Mouse (Mus musculus): ENCODE measurements around the gene Grn. TPM values are rescaled to one million over a fixed set of nuclear protein-coding genes. Genes with fewer than 3 reads are reported as not detected.

The Grn gene
- total RNA-seq, 1 experiment: 81.5 TPM

DNA sequence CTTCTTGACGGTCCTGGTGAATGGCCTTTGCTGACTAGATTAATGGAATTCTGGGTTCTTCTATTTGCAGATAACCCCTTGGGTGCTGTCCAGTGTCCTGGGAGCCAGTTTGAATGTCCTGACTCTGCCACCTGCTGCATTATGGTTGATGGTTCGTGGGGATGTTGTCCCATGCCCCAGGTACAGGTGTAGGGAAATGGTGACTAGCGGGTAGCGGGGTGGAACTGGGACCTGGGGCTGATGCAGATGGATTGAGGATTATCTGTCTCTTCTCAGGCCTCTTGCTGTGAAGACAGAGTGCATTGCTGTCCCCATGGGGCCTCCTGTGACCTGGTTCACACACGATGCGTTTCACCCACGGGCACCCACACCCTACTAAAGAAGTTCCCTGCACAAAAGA, 3.8 kb downstream of the Grn start:
- DNase-seq (ENCODE audit: low read depth, low spot score): no peak
- Histone ChIP-seq H3K4me3 (ENCODE audit: insufficient read depth in 1 of 2, low read depth in 1 of 2, low read length in 2 of 2, poor library complexity in 1 of 2, severe bottlenecking in 1 of 2) (no peak overlapping the region), H3K27ac (ENCODE audit: insufficient read depth, low read depth, low read length, poor library complexity, severe bottlenecking) (no peak overlapping the region), H3K9ac (ENCODE audit: insufficient read depth, low read depth, low read length, poor library complexity, severe bottlenecking) (no peak overlapping the region), H3K36me3 (ENCODE audit: control insufficient read depth, insufficient read depth, low read length, poor library complexity, severe bottlenecking) (peaks cover 33% of the 10 kb centered on the region), H3K4me1 (ENCODE audit: control insufficient read depth in 2 of 2, insufficient read depth in 2 of 2, low read length in 2 of 2, poor library complexity in 1 of 2) (peaks cover 0 to 11% of the 10 kb centered on the region in 2 experiments; a peak in 3 of 4 replicates), H3K9me3 (ENCODE audit: control insufficient read depth, insufficient read depth, low read depth, low read length) (no peaks in the 10 kb centered on the region)
- in situ Hi-C loops (cut with MboI; ENCODE audit: low sequenced_read_pairs in 2 of 2, unreplicated experiment in 2 of 2): loop anchor here in 1 of 2 experiments (10.0 kb wide), 1 partner anchor 109 kb away; no protein-coding TSS in a partner anchor
- TF ChIP-seq MAFK (IDR thresholded peaks at IDR 0.05; ENCODE audit: insufficient read depth, low read depth, low read length): no peak
- no peak for TF ChIP-seq ZC3H11A (IDR thresholded peaks at IDR 0.05; ENCODE audit: borderline replicate concordance, low read depth, low read length)
- TF ChIP-seq ZNF384 (IDR thresholded peaks at IDR 0.05; ENCODE audit: low read depth, low read length): no peak
- no peak for TF ChIP-seq HCFC1 (IDR thresholded peaks at IDR 0.05; ENCODE audit: borderline replicate concordance, insufficient read depth, low read length)
- TF ChIP-seq CHD2 (IDR thresholded peaks at IDR 0.05; ENCODE audit: low read depth, low read length): no peak

DNA sequence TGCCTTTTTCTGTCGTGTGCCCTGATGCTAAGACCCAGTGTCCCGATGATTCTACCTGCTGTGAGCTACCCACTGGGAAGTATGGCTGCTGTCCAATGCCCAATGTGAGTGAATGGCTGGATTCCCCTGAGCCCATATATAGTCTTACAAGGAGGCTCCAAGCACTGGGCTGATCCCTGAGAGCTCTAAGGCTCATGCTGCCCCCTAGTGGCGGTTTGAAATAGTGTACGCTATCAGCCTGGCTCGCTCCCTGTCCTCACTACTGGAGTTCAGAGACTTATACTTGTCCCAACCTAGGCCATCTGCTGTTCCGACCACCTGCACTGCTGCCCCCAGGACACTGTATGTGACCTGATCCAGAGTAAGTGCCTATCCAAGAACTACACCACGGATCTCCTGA, 4.3 kb downstream of the Grn start:
- Histone ChIP-seq H3K36me3 (ENCODE audit: control insufficient read depth, insufficient read depth, low read length, poor library complexity, severe bottlenecking) (peaks cover 33% of the 10 kb centered on the region), H3K4me3 (ENCODE audit: insufficient read depth in 1 of 2, low read depth in 1 of 2, low read length in 2 of 2, poor library complexity in 1 of 2, severe bottlenecking in 1 of 2) (no peak overlapping the region), H3K27ac (ENCODE audit: insufficient read depth, low read depth, low read length, poor library complexity, severe bottlenecking) (no peak overlapping the region), H3K4me1 (ENCODE audit: control insufficient read depth in 2 of 2, insufficient read depth in 2 of 2, low read length in 2 of 2, poor library complexity in 1 of 2) (peaks cover 0 to 10% of the 10 kb centered on the region in 2 experiments; a peak in 3 of 4 replicates), H3K9me3 (ENCODE audit: control insufficient read depth, insufficient read depth, low read depth, low read length) (no peaks in the 10 kb centered on the region), H3K9ac (ENCODE audit: insufficient read depth, low read depth, low read length, poor library complexity, severe bottlenecking) (no peak overlapping the region)
- TF ChIP-seq ZC3H11A (IDR thresholded peaks at IDR 0.05; ENCODE audit: borderline replicate concordance, low read depth, low read length): 0 out of 2 replicates have a peak, but pooled peaks have one; percentile 39
- no peak for TF ChIP-seq ZNF384 (IDR thresholded peaks at IDR 0.05; ENCODE audit: low read depth, low read length)
- in situ Hi-C loops (cut with MboI; ENCODE audit: low sequenced_read_pairs in 2 of 2, unreplicated experiment in 2 of 2): loop anchor here in 1 of 2 experiments (10.0 kb wide), 1 partner anchor 110 kb away; no protein-coding TSS in a partner anchor
- DNase-seq (ENCODE audit: low read depth, low spot score): peak; percentile 88

DNA sequence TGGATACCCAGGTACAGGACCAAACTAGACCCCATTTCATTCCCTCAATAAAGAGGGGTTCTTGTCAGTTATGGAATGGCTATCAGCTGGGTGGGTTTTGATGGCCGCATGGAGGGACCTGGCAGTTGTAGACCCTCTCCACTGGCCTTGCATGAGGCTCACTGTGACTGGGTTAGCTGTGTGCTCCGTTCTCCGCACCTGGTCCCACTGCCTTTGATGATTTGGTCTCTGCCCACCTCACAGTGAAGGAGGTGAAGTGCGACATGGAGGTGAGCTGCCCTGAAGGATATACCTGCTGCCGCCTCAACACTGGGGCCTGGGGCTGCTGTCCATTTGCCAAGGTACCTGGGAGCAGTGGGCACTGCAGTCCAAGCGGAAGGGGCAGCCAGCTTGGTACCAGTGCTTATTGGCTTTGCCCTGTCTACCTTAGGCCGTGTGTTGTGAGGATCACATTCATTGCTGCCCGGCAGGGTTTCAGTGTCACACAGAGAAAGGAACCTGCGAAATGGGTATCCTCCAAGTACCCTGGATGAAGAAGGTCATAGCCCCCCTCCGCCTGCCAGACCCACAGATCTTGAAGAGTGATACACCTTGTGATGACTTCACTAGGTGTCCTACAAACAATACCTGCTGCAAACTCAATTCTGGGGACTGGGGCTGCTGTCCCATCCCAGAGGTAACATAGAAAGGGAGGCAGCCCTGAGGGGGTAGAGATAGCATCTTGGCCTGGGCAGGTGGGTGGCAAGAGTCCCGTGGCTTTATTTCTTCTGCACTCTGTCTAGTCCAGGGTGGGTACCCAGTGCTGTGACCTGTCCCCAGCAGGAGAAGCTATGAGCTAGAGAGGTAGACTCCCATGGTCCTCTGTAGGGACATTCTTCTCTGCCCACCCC, 4.9 kb downstream of the Grn start:
- H3K27ac ChIP-seq (ENCODE audit: insufficient read depth, low read depth, low read length, poor library complexity, severe bottlenecking): no peak overlapping the region
- peaks cover 33% of the 10 kb centered on the region for H3K36me3 ChIP-seq (ENCODE audit: control insufficient read depth, insufficient read depth, low read length, poor library complexity, severe bottlenecking)
- DNase-seq (ENCODE audit: low read depth, low spot score): no peak
- H3K9ac ChIP-seq (ENCODE audit: insufficient read depth, low read depth, low read length, poor library complexity, severe bottlenecking): no peak overlapping the region
- H3K4me3 ChIP-seq (ENCODE audit: insufficient read depth in 1 of 2, low read depth in 1 of 2, low read length in 2 of 2, poor library complexity in 1 of 2, severe bottlenecking in 1 of 2): no peak overlapping the region
- no peaks in the 10 kb centered on the region for H3K9me3 ChIP-seq (ENCODE audit: control insufficient read depth, insufficient read depth, low read depth, low read length)
- TF ChIP-seq ZC3H11A (IDR thresholded peaks at IDR 0.05; ENCODE audit: borderline replicate concordance, low read depth, low read length): no peak
- no peak for TF ChIP-seq MAFK (IDR thresholded peaks at IDR 0.05; ENCODE audit: insufficient read depth, low read depth, low read length)
- TF ChIP-seq HCFC1 (IDR thresholded peaks at IDR 0.05; ENCODE audit: borderline replicate concordance, insufficient read depth, low read length): no peak
- TF ChIP-seq ZNF384 (IDR thresholded peaks at IDR 0.05; ENCODE audit: low read depth, low read length): no peak
- TF ChIP-seq CHD2 (IDR thresholded peaks at IDR 0.05; ENCODE audit: low read depth, low read length): no peak
- H3K4me1 ChIP-seq (ENCODE audit: control insufficient read depth in 2 of 2, insufficient read depth in 2 of 2, low read length in 2 of 2, poor library complexity in 1 of 2): peaks cover 0 to 13% of the 10 kb centered on the region in 2 experiments; a peak in 1 of 4 replicates
- in situ Hi-C loops (cut with MboI; ENCODE audit: low sequenced_read_pairs in 2 of 2, unreplicated experiment in 2 of 2): loop anchor here in 1 of 2 experiments (10.0 kb wide), 1 partner anchor 110 kb away; no protein-coding TSS in a partner anchor

DNA sequence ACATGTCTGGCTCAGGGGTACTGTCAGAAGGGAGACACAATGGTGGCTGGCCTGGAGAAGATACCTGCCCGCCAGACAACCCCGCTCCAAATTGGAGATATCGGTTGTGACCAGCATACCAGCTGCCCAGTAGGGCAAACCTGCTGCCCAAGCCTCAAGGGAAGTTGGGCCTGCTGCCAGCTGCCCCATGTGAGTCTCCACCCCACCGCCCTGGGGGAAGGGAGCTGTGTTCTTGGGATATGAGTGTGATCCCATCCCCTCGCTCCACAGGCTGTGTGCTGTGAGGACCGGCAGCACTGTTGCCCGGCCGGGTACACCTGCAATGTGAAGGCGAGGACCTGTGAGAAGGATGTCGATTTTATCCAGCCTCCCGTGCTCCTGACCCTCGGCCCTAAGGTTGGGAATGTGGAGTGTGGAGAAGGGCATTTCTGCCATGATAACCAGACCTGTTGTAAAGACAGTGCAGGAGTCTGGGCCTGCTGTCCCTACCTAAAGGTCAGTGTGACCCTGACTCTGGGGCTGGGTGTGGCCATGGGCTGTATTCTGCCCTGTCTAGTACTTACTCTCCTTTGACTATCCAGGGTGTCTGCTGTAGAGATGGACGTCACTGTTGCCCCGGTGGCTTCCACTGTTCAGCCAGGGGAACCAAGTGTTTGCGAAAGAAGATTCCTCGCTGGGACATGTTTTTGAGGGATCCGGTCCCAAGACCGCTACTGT, 5.8 kb downstream of the Grn start:
- no peak for DNase-seq (ENCODE audit: low read depth, low spot score)
- TF ChIP-seq CHD2 (IDR thresholded peaks at IDR 0.05; ENCODE audit: low read depth, low read length): no peak
- TF ChIP-seq ZC3H11A (IDR thresholded peaks at IDR 0.05; ENCODE audit: borderline replicate concordance, low read depth, low read length): no peak
- TF ChIP-seq HCFC1 (IDR thresholded peaks at IDR 0.05; ENCODE audit: borderline replicate concordance, insufficient read depth, low read length): no peak
- TF ChIP-seq ZNF384 (IDR thresholded peaks at IDR 0.05; ENCODE audit: low read depth, low read length): no peak
- TF ChIP-seq MAFK (IDR thresholded peaks at IDR 0.05; ENCODE audit: insufficient read depth, low read depth, low read length): no peak
- Histone ChIP-seq H3K9ac (ENCODE audit: insufficient read depth, low read depth, low read length, poor library complexity, severe bottlenecking) (no peak overlapping the region), H3K36me3 (ENCODE audit: control insufficient read depth, insufficient read depth, low read length, poor library complexity, severe bottlenecking) (peaks cover 33% of the 10 kb centered on the region), H3K4me3 (ENCODE audit: insufficient read depth in 1 of 2, low read depth in 1 of 2, low read length in 2 of 2, poor library complexity in 1 of 2, severe bottlenecking in 1 of 2) (no peak overlapping the region), H3K4me1 (ENCODE audit: control insufficient read depth in 2 of 2, insufficient read depth in 2 of 2, low read length in 2 of 2, poor library complexity in 1 of 2) (peaks cover 0 to 14% of the 10 kb centered on the region in 2 experiments; a peak in 1 of 4 replicates), H3K27ac (ENCODE audit: insufficient read depth, low read depth, low read length, poor library complexity, severe bottlenecking) (no peak overlapping the region), H3K9me3 (ENCODE audit: control insufficient read depth, insufficient read depth, low read depth, low read length) (no peaks in the 10 kb centered on the region)
- in situ Hi-C loops (cut with MboI; ENCODE audit: low sequenced_read_pairs in 2 of 2, unreplicated experiment in 2 of 2): loop anchor here in 1 of 2 experiments (10.0 kb wide), 1 partner anchor 111 kb away; no protein-coding TSS in a partner anchor
